Mouse (Mus musculus): ENCODE data around the gene Abca17. TPM values are rescaled to one million over a fixed set of nuclear protein-coding genes. Genes with fewer than 3 reads are reported as not detected.

Abca17 gene
- polyA plus RNA-seq, 1 experiment from 2014 or later: not detected

DNA sequence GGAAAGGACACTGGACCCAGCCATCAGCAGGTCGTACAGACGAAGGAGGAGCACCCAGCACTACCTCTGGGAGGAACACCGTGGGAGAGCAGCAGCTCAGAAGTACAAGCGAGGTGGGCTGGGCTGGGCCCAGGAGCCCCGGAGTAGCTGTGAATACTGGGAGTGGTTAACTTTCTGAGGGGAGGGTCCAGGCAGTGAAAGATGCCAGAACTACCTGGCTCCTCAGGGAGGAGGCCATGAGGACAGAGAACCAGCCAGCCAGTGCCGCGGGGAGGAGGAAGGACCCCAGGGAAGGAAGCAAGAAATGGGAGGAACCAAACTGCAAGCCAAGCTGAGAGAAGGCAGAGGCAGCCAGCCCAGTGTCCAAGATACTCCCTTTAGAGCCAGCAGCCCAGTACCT is 122.9 kb downstream of the Abca17 start:
- Histone ChIP-seq H3K9me3 (replicated peaks; ENCODE audit: control insufficient read depth, low read length) (no peaks in the 10 kb centered on the region), H3K9ac (replicated peaks; ENCODE audit: low read length) (no peak overlapping the region), H3K4me3 (ENCODE audit: low read depth, low read length) (no peak overlapping the region), H3K27ac (replicated peaks; ENCODE audit: low read depth, low read length) (no peak overlapping the region), H3K36me3 (replicated peaks; ENCODE audit: control insufficient read depth, insufficient read depth, low read depth, low read length) (peaks cover 21% of the 10 kb centered on the region), H3K4me1 (ENCODE audit: control insufficient read depth, insufficient read depth, low read length) (no peaks in the 10 kb centered on the region), H3K4me2 (ENCODE audit: low read depth, low read length) (no peak overlapping the region), H3K27me3 (ENCODE audit: control insufficient read depth, insufficient read depth, low read length) (no peaks in the 10 kb centered on the region)
- WGBS: 95% methylated on average over 7 of the region's 7 CpGs
- no peak for DNase-seq (ENCODE audit: low spot score)
- no peak for ATAC-seq (replicated peaks; ENCODE audit: insufficient number of reproducible peaks, low FRiP score, low TSS enrichment, low read depth)

DNA sequence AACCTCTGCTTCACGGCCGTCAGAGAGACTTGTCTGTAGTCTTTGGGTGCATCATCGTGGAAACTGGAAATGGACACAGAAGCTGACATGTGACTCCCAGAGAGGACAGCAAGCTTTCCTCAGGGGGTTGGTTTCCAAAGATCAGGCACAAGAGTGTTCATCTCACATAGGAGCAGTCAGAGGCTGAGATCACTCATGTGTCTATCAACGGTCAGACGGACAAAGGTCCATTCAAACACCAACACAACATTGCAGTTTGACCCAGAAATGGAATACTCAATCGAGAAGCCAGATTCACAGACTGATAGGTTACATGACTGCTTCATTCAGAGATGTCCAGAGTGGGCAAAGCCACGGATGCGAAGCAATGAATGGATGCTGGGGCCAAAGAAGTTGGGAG is 124.1 kb downstream of the Abca17 start:
- Histone ChIP-seq H3K4me1 (ENCODE audit: control insufficient read depth, insufficient read depth, low read length) (no peaks in the 10 kb centered on the region), H3K9ac (replicated peaks; ENCODE audit: low read length) (no peak overlapping the region), H3K27me3 (ENCODE audit: control insufficient read depth, insufficient read depth, low read length) (no peaks in the 10 kb centered on the region), H3K9me3 (replicated peaks; ENCODE audit: control insufficient read depth, low read length) (no peaks in the 10 kb centered on the region), H3K27ac (replicated peaks; ENCODE audit: low read depth, low read length) (no peak overlapping the region), H3K36me3 (replicated peaks; ENCODE audit: control insufficient read depth, insufficient read depth, low read depth, low read length) (peaks cover 15% of the 10 kb centered on the region), H3K4me2 (ENCODE audit: low read depth, low read length) (no peak overlapping the region), H3K4me3 (ENCODE audit: low read depth, low read length) (no peak overlapping the region)
- 92% methylated on average over 8 of the region's 8 CpGs for WGBS
- DNase-seq (ENCODE audit: low spot score) (no peak), ATAC-seq (replicated peaks; ENCODE audit: insufficient number of reproducible peaks, low FRiP score, low TSS enrichment, low read depth) (no peak)

GRCm38 (mm10) chr17:24225851-24226250 is 125.0 kb downstream of the Abca17 start:
- no peak for DNase-seq (ENCODE audit: low spot score)

GRCm38 (mm10) chr17:24224741-24225140 is 126.1 kb downstream of the Abca17 start:
- no peak overlapping the region for H3K27ac ChIP-seq (replicated peaks; ENCODE audit: low read depth, low read length)
- no peak overlapping the region for H3K4me3 ChIP-seq (ENCODE audit: low read depth, low read length)
- no peak overlapping the region for H3K9ac ChIP-seq (replicated peaks; ENCODE audit: low read length)
- H3K27me3 ChIP-seq (ENCODE audit: control insufficient read depth, insufficient read depth, low read length): no peaks in the 10 kb centered on the region
- WGBS: 89% methylated on average over 10 of the region's 10 CpGs
- DNase-seq (ENCODE audit: low spot score) (no peak), ATAC-seq (replicated peaks; ENCODE audit: insufficient number of reproducible peaks, low FRiP score, low TSS enrichment, low read depth) (no peak)
- no peak overlapping the region for H3K4me2 ChIP-seq (ENCODE audit: low read depth, low read length)
- no peaks in the 10 kb centered on the region for H3K9me3 ChIP-seq (replicated peaks; ENCODE audit: control insufficient read depth, low read length)
- H3K4me1 ChIP-seq (ENCODE audit: control insufficient read depth, insufficient read depth, low read length): peaks cover under 1% of the 10 kb centered on the region
- peaks cover 13% of the 10 kb centered on the region for H3K36me3 ChIP-seq (replicated peaks; ENCODE audit: control insufficient read depth, insufficient read depth, low read depth, low read length)

More at GRCm38 (mm10) chr17:24225851-24226250, 125.0 kb downstream of the Abca17 start:
- whole genome bisulfite sequencing: 93% methylated on average over 5 of the region's 5 CpGs
- ATAC-seq (replicated peaks; ENCODE audit: insufficient number of reproducible peaks, low FRiP score, low TSS enrichment, low read depth): no peak
- H3K36me3 ChIP-seq (replicated peaks; ENCODE audit: control insufficient read depth, insufficient read depth, low read depth, low read length): peaks cover 15% of the 10 kb centered on the region
- H3K4me2 ChIP-seq (ENCODE audit: low read depth, low read length): no peak overlapping the region
- no peak overlapping the region for H3K27ac ChIP-seq (replicated peaks; ENCODE audit: low read depth, low read length)
- no peaks in the 10 kb centered on the region for H3K9me3 ChIP-seq (replicated peaks; ENCODE audit: control insufficient read depth, low read length)
- no peaks in the 10 kb centered on the region for H3K27me3 ChIP-seq (ENCODE audit: control insufficient read depth, insufficient read depth, low read length)
- H3K9ac ChIP-seq (replicated peaks; ENCODE audit: low read length): no peak overlapping the region
- H3K4me3 ChIP-seq (ENCODE audit: low read depth, low read length): no peak overlapping the region
- H3K4me1 ChIP-seq (ENCODE audit: control insufficient read depth, insufficient read depth, low read length): no peaks in the 10 kb centered on the region; the same call in 1 of the 2 replicates

DNA sequence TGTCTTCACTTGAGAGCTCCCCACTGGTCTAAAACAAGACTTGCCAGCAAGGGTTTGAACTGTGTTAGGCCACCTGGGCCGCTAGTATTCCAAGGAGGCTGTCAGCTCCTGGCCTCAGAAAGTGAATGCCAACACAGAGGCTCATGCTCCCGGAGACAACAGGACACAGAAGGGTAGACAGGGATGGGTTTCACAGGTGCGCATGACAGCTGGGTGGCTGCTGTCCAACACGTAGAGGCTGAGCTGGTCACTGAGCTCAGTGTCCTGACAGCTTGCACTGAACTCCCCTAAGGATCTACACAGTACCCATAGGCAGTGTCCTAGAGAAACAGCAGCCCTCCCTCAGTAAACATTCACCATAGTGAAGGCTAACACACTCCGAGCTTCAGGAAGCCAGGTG is 127.4 kb downstream of the Abca17 start:
- Histone ChIP-seq H3K27ac (replicated peaks; ENCODE audit: low read depth, low read length) (no peak overlapping the region), H3K4me1 (ENCODE audit: control insufficient read depth, insufficient read depth, low read length) (peaks cover 2% of the 10 kb centered on the region), H3K4me2 (ENCODE audit: low read depth, low read length) (no peak overlapping the region), H3K4me3 (ENCODE audit: low read depth, low read length) (no peak overlapping the region), H3K27me3 (ENCODE audit: control insufficient read depth, insufficient read depth, low read length) (no peaks in the 10 kb centered on the region), H3K9ac (replicated peaks; ENCODE audit: low read length) (no peak overlapping the region), H3K9me3 (replicated peaks; ENCODE audit: control insufficient read depth, low read length) (no peaks in the 10 kb centered on the region), H3K36me3 (replicated peaks; ENCODE audit: control insufficient read depth, insufficient read depth, low read depth, low read length) (peaks cover 13% of the 10 kb centered on the region)
- DNase-seq (ENCODE audit: low spot score) (no peak), ATAC-seq (replicated peaks; ENCODE audit: insufficient number of reproducible peaks, low FRiP score, low TSS enrichment, low read depth) (no peak)
- 92% methylated on average over 5 of the region's 5 CpGs for WGBS

- Histone ChIP-seq H3K9ac (replicated peaks; ENCODE audit: low read length) (no peak overlapping the region), H3K27ac (replicated peaks; ENCODE audit: low read depth, low read length) (no peak overlapping the region), H3K4me3 (ENCODE audit: low read depth, low read length) (no peak overlapping the region), H3K36me3 (replicated peaks; ENCODE audit: control insufficient read depth, insufficient read depth, low read depth, low read length) (peaks cover 11% of the 10 kb centered on the region), H3K4me2 (ENCODE audit: low read depth, low read length) (no peak overlapping the region), H3K4me1 (ENCODE audit: control insufficient read depth, insufficient read depth, low read length) (peaks cover 2% of the 10 kb centered on the region), H3K9me3 (replicated peaks; ENCODE audit: control insufficient read depth, low read length) (no peaks in the 10 kb centered on the region), H3K27me3 (ENCODE audit: control insufficient read depth, insufficient read depth, low read length) (no peaks in the 10 kb centered on the region)
- WGBS: 80% methylated on average over 6 of the region's 6 CpGs
- no peak for ATAC-seq (replicated peaks; ENCODE audit: insufficient number of reproducible peaks, low FRiP score, low TSS enrichment, low read depth)
- no peak for DNase-seq (ENCODE audit: low spot score)
Observed at GRCm38 (mm10) chr17:24222653-24223052, 128.2 kb downstream of the Abca17 start.

DNA sequence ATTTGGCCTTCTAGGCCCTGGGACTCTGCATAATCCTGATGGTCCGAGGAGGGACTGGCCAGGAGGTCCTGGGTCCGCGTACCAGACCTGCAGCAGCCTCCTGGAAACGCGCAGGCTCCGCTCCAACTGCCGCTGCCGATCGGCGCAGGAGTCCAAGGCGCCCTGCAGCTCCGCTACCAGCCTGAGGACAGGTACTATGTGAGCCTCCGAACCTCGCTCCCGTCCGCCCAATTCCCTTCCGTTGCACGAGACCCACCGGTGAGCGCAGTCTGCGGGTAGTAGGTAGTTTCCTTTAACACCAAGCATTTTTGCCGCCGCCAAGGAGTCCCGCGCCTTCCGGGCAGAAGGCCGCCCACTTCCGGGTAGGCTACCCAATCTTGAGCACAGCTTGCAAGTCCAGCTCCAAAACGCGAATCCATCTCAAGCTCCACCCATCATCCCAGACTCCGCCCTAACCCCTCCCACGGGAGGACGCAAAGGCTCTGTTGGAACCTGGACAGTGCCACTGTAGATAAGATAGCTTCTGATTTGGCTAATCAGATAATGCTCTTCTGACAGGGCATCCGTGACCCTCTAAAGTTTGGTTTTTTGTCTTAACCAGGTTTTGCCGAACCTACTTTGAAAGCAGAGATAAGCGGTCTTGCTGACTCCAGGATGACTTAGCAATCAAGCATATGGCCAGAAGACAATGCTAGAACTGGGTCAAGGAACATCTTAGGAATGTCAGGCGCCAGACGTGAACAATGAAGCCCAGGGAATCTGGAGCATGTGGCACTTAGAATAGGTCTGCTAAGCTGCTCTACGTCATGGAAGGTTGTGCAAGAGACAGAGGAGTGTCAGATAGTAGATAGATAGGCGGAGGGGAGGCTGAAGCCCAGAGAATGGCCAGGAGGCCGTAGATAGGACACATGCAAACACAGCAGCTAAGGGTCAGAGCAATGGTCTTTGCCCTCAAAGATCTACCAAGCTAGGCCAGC is 130.1 kb downstream of the Abca17 start, which contains the start of gene Tedc2:
Gene Tedc2 (minus strand): TSS at position 417 of the 977 bp plus-strand sequence.
- H3K4me3 ChIP-seq (ENCODE audit: low read depth, low read length): peak within 1 kb of the TSS; percentile 79
- H3K4me1 ChIP-seq (ENCODE audit: control insufficient read depth, insufficient read depth, low read length): peaks cover 2% of the 10 kb centered on the region
- no peaks in the 10 kb centered on the region for H3K9me3 ChIP-seq (replicated peaks; ENCODE audit: control insufficient read depth, low read length)
- peaks cover 17% of the 10 kb centered on the region for H3K36me3 ChIP-seq (replicated peaks; ENCODE audit: control insufficient read depth, insufficient read depth, low read depth, low read length)
- no peak within 1 kb of the TSS for H3K27ac ChIP-seq (replicated peaks; ENCODE audit: low read depth, low read length)
- DNase-seq (ENCODE audit: low spot score) (peak; percentile 93), ATAC-seq (replicated peaks; ENCODE audit: insufficient number of reproducible peaks, low FRiP score, low TSS enrichment, low read depth) (peak; percentile 90)
- peak within 1 kb of the TSS; percentile 87 for H3K4me2 ChIP-seq (ENCODE audit: low read depth, low read length)
- 6% methylated on average over 41 of the region's 41 CpGs for WGBS
- no peaks in the 10 kb centered on the region for H3K27me3 ChIP-seq (ENCODE audit: control insufficient read depth, insufficient read depth, low read length)
- peak within 1 kb of the TSS; percentile 88 for H3K9ac ChIP-seq (replicated peaks; ENCODE audit: low read length)

DNA sequence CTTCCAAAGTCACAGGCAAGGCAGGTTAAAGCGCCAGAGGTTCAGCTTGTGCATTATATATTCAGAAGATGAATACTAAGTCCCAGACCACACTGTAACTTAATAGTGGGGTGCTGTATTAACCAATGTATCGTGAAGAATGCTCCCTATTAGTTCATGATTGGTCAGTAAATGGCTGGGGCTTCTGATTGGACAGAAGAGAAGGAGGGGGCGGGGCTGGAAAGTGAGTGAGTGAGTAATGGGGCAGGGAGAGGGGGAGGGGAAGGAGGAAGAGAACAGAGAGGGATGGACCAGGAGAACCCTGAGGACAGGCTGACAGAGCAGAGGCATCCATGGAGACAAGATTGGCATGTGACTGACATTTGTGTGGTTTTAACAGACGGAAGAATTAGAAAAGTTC is 134.0 kb downstream of the Abca17 start:
- no peak for ATAC-seq (replicated peaks; ENCODE audit: insufficient number of reproducible peaks, low FRiP score, low TSS enrichment, low read depth)
- peaks cover 11% of the 10 kb centered on the region for H3K36me3 ChIP-seq (replicated peaks; ENCODE audit: control insufficient read depth, insufficient read depth, low read depth, low read length)
- 68% methylated on average over 4 of the region's 4 CpGs for WGBS
- H3K9me3 ChIP-seq (replicated peaks; ENCODE audit: control insufficient read depth, low read length): no peaks in the 10 kb centered on the region
- peaks cover 2% of the 10 kb centered on the region for H3K4me1 ChIP-seq (ENCODE audit: control insufficient read depth, insufficient read depth, low read length)
- no peak overlapping the region for H3K4me2 ChIP-seq (ENCODE audit: low read depth, low read length)
- H3K9ac ChIP-seq (replicated peaks; ENCODE audit: low read length): no peak overlapping the region
- DNase-seq (ENCODE audit: low spot score): no peak
- no peak overlapping the region for H3K4me3 ChIP-seq (ENCODE audit: low read depth, low read length)
- no peaks in the 10 kb centered on the region for H3K27me3 ChIP-seq (ENCODE audit: control insufficient read depth, insufficient read depth, low read length)
- no peak overlapping the region for H3K27ac ChIP-seq (replicated peaks; ENCODE audit: low read depth, low read length)

Measured in embryonic facial prominence, embryonic 11.5 days (tissue).